Mouse (Mus musculus) sigmoid colon, adult 10 weeks (tissue): ENCODE measurements around the gene Gif. TPM values are rescaled to one million over a fixed set of nuclear protein-coding genes. Genes with fewer than 3 reads are reported as not detected.

Experiments used
- polyA plus RNA-seq: library from polyadenylated mRNA; stranded (reverse); fragments of 350-450 nt; fragmentation: Illumina TruSeq; extraction: RNeasy Lipid Tissue Mini Kit (QIAGEN cat#74804); gene quantifications from one replicate; pipeline ENCODE4 v1.2.3, GENCODE M21; 2014; ENCODE audit warnings: low read depth, low replicate concordance

Gif gene
- not detected for polyA plus RNA-seq

DNA sequence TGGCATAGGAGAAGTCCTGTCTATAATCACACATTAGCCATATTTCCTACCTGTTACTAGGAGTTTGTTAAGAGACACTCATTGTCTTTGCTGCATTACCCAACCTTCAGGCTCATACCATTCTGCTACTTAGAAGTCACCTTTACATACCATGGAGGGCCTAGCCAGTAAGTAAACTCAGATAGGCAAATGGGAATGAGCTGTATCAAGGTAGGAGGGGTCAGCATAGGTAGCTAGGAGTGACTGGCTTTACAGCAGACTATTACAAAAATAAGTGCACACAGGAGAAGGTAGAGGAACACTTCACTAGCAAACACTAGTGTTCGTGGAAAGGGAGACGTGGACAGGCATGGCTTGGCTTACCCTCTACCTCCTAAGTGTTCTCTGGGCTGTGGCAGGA is at the start of gene Gif:
Gif (plus strand) TSS at position 257 of the 400 bp plus-strand sequence.

DNA sequence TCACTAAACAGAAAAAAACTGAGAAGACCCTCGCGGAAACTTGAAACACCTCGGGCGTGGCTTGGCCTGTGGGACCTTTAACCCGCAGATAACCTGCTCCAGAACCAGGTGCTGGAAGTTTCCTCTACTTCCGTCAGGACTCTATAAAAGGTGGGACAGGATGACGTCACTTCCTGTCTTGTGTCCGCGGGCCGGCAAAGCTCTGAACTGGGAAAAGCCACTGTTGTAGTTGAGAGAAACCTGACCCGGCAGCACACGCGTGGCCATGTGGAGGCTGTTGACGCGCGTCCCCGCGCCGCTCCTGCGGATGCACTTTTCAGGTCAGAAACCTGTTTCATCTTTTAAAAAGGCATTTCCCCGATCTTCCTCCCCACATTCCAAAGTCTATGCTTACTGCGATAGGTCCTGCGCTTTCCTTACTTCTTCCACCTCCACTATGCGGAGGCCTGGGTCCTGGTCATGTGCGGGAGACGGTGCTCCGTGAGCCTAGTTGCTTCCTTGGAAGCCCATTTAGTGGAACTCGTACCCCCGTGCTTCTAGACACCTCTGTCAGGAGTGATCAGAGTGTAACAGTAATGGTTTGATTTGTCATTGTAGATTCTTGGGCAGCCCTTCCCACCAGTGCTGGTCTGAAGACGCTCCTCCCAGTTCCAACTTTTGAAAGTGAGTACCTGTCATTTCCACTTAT is 23.0 kb downstream of the Gif start, which contains the start of gene Mrpl16:
Mrpl16 (plus strand) TSS at position 187 of the 688 bp plus-strand sequence.

Other genes starting within 250 kb of the Gif start
- 23.9 TPM for gene Ms4a6b, start 231.0 kb upstream of the Gif start, polyA plus RNA-seq
- 47.9 TPM for gene Ms4a4d, start 210.8 kb upstream of the Gif start, polyA plus RNA-seq
- gene Ms4a6d, start 142.7 kb upstream of the Gif start, polyA plus RNA-seq, result 10.4 TPM
- gene Ms4a2, start 123.8 kb upstream of the Gif start, polyA plus RNA-seq, result 0.41 TPM
- not detected for gene Ms4a3, start 106.7 kb upstream of the Gif start, polyA plus RNA-seq
- not detected for gene Oosp2, start 87.0 kb upstream of the Gif start, polyA plus RNA-seq
- 0.66 TPM for gene Oosp1, start 56.4 kb upstream of the Gif start, polyA plus RNA-seq
- gene Oosp3, start 50.5 kb upstream of the Gif start, polyA plus RNA-seq, result not detected
- 17.5 TPM for gene Mrpl16, start 22.8 kb downstream of the Gif start, polyA plus RNA-seq
- 87.6 TPM for gene Stx3, start 71.8 kb downstream of the Gif start, polyA plus RNA-seq
- not detected for gene Olfr1417, start 91.7 kb downstream of the Gif start, polyA plus RNA-seq
- gene Olfr1418, start 113.5 kb downstream of the Gif start, polyA plus RNA-seq, result not detected
- gene Olfr1419, start 127.6 kb downstream of the Gif start, polyA plus RNA-seq, result not detected
- not detected for gene Olfr1420, start 139.0 kb downstream of the Gif start, polyA plus RNA-seq
- 35.1 TPM for gene Patl1, start 164.8 kb downstream of the Gif start, polyA plus RNA-seq
- gene Osbp, start 218.4 kb downstream of the Gif start, polyA plus RNA-seq, result 38.0 TPM